Mouse (Mus musculus): ENCODE results near the gene Dusp3.

- no peak for TF ChIP-seq EP300 (IDR thresholded peaks at IDR 0.05; ENCODE audit: insufficient read depth, low read depth, low read length)
- TF ChIP-seq POLR2A (IDR thresholded peaks at IDR 0.05; ENCODE audit: insufficient read depth, low read length), result no peak
These were observed 65.4 kb downstream of the Dusp3 start for GRCm38 (mm10) chr11:101921361-101921952.
